Mouse (Mus musculus): Measurements from ENCODE around the gene Frs2. TPM values are rescaled to one million over a fixed set of nuclear protein-coding genes. Genes with fewer than 3 reads are reported as not detected.

Gene Frs2
- 7.9 and 9.2 TPM in 2 replicates for polyA plus RNA-seq (2012; rRNA removed)
- polyA plus RNA-seq (2014; fragmentation: Nextera tagmentation; extraction: Ambion mirVana) = 8.8 and 11.2 TPM in 2 replicates

GRCm38 (mm10) chr10:117148361-117149003 lies at the start of gene Frs2:
TSS of gene Frs2 (minus strand) at chr10:117148534.
- ATAC-seq (ENCODE audit: insufficient read depth) (peak; percentile 91), DNase-seq (ENCODE audit: low read depth in 3 of 3, low spot score in 3 of 3) (peak; percentile 91 to 92 (median 91))
- Histone ChIP-seq H3K4me1 (replicated peaks; ENCODE audit: control insufficient read depth in 2 of 2, insufficient read depth in 2 of 2, low read length in 1 of 2) (peaks cover 40 to 48% of the 10 kb centered on the region in 2 experiments), H3K27ac (peak within 1 kb of the TSS; percentile 91), H3K9ac (replicated peaks) (peak within 1 kb of the TSS; percentile 88), H3K9me3 (ENCODE audit: control insufficient read depth, low read length) (no peaks in the 10 kb centered on the region), H3K4me2 (ENCODE audit: low read depth) (peak within 1 kb of the TSS; percentile 82), H3K4me3 (ENCODE audit: insufficient read depth in 1 of 2, low read depth in 2 of 2, low read length in 2 of 2) (peak within 1 kb of the TSS; percentile 92 to 97), H3K36me3 (replicated peaks; ENCODE audit: control insufficient read depth, insufficient read depth, low read depth) (no peaks in the 10 kb centered on the region), H3K27me3 (ENCODE audit: control insufficient read depth, insufficient read depth, low read length) (no peaks in the 10 kb centered on the region)
- WGBS (ENCODE audit: insufficient replicate concordance) = under 1% methylated on average over 57 of the region's 57 CpGs
- TF ChIP-seq EP300 (IDR thresholded peaks at IDR 0.05; ENCODE audit: low read depth) (no peak; the same call in 1 of the 2 replicates), CTCF (IDR thresholded peaks at IDR 0.05; ENCODE audit: low read depth) (no peak)

DNA sequence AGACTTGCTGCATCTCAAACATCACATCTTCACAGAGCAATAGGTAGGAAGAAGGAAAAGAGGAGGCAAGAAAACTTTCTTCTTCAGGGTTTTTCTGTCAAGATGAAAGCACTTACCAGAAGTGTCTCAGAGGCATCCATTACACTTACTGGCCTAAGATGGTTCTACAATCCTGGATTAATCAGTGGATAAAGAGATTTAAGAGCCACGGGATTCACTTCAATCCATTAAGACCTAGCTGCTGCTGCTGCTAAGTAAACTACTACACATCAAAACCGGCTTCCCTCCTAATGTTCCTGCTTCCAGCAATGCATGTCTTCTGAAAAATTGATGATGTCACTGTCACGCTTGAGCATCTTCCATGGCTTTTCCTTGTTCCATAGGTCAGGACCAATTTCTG lies 48.4 kb upstream of the Frs2 start:
- no peak overlapping the region for H3K9ac ChIP-seq (replicated peaks)
- H3K4me2 ChIP-seq (ENCODE audit: low read depth) = no peak overlapping the region
- H3K4me1 ChIP-seq (replicated peaks; ENCODE audit: control insufficient read depth in 2 of 2, insufficient read depth in 2 of 2, low read length in 1 of 2) = no peaks in the 10 kb centered on the region; a peak in 1 of 4 replicates
- ATAC-seq (ENCODE audit: insufficient read depth) (no peak), DNase-seq (ENCODE audit: low read depth in 3 of 3, low spot score in 3 of 3) (no peak)
- no peaks in the 10 kb centered on the region for H3K27me3 ChIP-seq (ENCODE audit: control insufficient read depth, insufficient read depth, low read length)
- H3K4me3 ChIP-seq (ENCODE audit: insufficient read depth in 1 of 2, low read depth in 2 of 2, low read length in 2 of 2) = no peak overlapping the region
- H3K9me3 ChIP-seq (ENCODE audit: control insufficient read depth, low read length) = no peaks in the 10 kb centered on the region
- H3K36me3 ChIP-seq (replicated peaks; ENCODE audit: control insufficient read depth, insufficient read depth, low read depth) = no peaks in the 10 kb centered on the region
- no peak for TF ChIP-seq CTCF (IDR thresholded peaks at IDR 0.05; ENCODE audit: low read depth)
- TF ChIP-seq EP300 (IDR thresholded peaks at IDR 0.05; ENCODE audit: low read depth) = no peak
- WGBS (ENCODE audit: insufficient replicate concordance) = 69% methylated on average over 3 of the region's 3 CpGs
- no peak overlapping the region for H3K27ac ChIP-seq

GRCm38 (mm10) chr10:117195748-117196147 lies 47.4 kb upstream of the Frs2 start:
- H3K4me3 ChIP-seq (ENCODE audit: insufficient read depth in 1 of 2, low read depth in 2 of 2, low read length in 2 of 2) = no peak overlapping the region
- 68% methylated on average over 4 of the region's 4 CpGs for WGBS (ENCODE audit: insufficient replicate concordance)
- no peaks in the 10 kb centered on the region; a peak in 1 of 4 replicates for H3K4me1 ChIP-seq (replicated peaks; ENCODE audit: control insufficient read depth in 2 of 2, insufficient read depth in 2 of 2, low read length in 1 of 2)
- no peak for TF ChIP-seq EP300 (IDR thresholded peaks at IDR 0.05; ENCODE audit: low read depth)
- H3K27ac ChIP-seq = no peak overlapping the region
- H3K36me3 ChIP-seq (replicated peaks; ENCODE audit: control insufficient read depth, insufficient read depth, low read depth) = no peaks in the 10 kb centered on the region
- H3K9me3 ChIP-seq (ENCODE audit: control insufficient read depth, low read length) = no peaks in the 10 kb centered on the region
- no peak for DNase-seq (ENCODE audit: low read depth in 3 of 3, low spot score in 3 of 3)
- H3K4me2 ChIP-seq (ENCODE audit: low read depth) = no peak overlapping the region
- ATAC-seq (ENCODE audit: insufficient read depth) = no peak
- no peak overlapping the region for H3K9ac ChIP-seq (replicated peaks)
- H3K27me3 ChIP-seq (ENCODE audit: control insufficient read depth, insufficient read depth, low read length) = no peaks in the 10 kb centered on the region

- 80% methylated on average over 12 of the region's 12 CpGs for WGBS (ENCODE audit: insufficient replicate concordance)
- H3K9ac ChIP-seq (replicated peaks) = no peak overlapping the region
- no peak for TF ChIP-seq CTCF (IDR thresholded peaks at IDR 0.05; ENCODE audit: low read depth)
- TF ChIP-seq EP300 (IDR thresholded peaks at IDR 0.05; ENCODE audit: low read depth) = no peak
- H3K36me3 ChIP-seq (replicated peaks; ENCODE audit: control insufficient read depth, insufficient read depth, low read depth) = no peaks in the 10 kb centered on the region
- H3K27ac ChIP-seq = no peak overlapping the region
- H3K27me3 ChIP-seq (ENCODE audit: control insufficient read depth, insufficient read depth, low read length) = no peaks in the 10 kb centered on the region
- no peak for DNase-seq (ENCODE audit: low read depth in 3 of 3, low spot score in 3 of 3)
- no peaks in the 10 kb centered on the region; a peak in 1 of 4 replicates for H3K4me1 ChIP-seq (replicated peaks; ENCODE audit: control insufficient read depth in 2 of 2, insufficient read depth in 2 of 2, low read length in 1 of 2)
- H3K9me3 ChIP-seq (ENCODE audit: control insufficient read depth, low read length) = no peaks in the 10 kb centered on the region
- no peak overlapping the region for H3K4me3 ChIP-seq (ENCODE audit: insufficient read depth in 1 of 2, low read depth in 2 of 2, low read length in 2 of 2)
- H3K4me2 ChIP-seq (ENCODE audit: low read depth) = no peak overlapping the region
- ATAC-seq (ENCODE audit: insufficient read depth) = no peak
These were observed 46.7 kb upstream of the Frs2 start for GRCm38 (mm10) chr10:117195005-117195404.

DNA sequence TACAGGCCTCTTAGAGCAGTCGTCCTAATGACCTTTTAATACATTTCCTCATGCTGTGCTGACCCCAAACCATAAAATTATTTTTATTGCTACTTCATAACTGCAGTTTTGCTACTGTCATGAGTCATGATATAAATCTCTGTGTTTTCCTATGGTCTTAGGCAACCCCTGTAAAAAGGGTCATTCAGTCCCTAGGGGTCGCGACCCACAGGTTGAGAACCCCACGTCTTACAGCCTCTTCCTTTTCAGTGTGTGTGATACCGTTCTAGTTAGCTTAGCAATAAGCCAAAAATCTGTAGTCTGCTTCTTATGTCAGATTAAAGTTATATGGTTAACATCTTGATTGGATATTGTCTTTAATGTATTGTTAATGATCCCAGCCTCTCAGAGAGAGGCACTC lies 45.0 kb upstream of the Frs2 start:
- H3K36me3 ChIP-seq (replicated peaks; ENCODE audit: control insufficient read depth, insufficient read depth, low read depth) = no peaks in the 10 kb centered on the region
- no peaks in the 10 kb centered on the region for H3K27me3 ChIP-seq (ENCODE audit: control insufficient read depth, insufficient read depth, low read length)
- H3K27ac ChIP-seq = no peak overlapping the region
- no peak for TF ChIP-seq CTCF (IDR thresholded peaks at IDR 0.05; ENCODE audit: low read depth)
- no peak for TF ChIP-seq EP300 (IDR thresholded peaks at IDR 0.05; ENCODE audit: low read depth)
- no peak for DNase-seq (ENCODE audit: low read depth in 3 of 3, low spot score in 3 of 3)
- WGBS (ENCODE audit: insufficient replicate concordance) = 72% methylated on average over 5 of the region's 5 CpGs
- H3K4me3 ChIP-seq (ENCODE audit: insufficient read depth in 1 of 2, low read depth in 2 of 2, low read length in 2 of 2) = no peak overlapping the region
- no peak for ATAC-seq (ENCODE audit: insufficient read depth)
- H3K4me1 ChIP-seq (replicated peaks; ENCODE audit: control insufficient read depth in 2 of 2, insufficient read depth in 2 of 2, low read length in 1 of 2) = no peaks in the 10 kb centered on the region; a peak in 1 of 4 replicates
- H3K4me2 ChIP-seq (ENCODE audit: low read depth) = no peak overlapping the region
- no peaks in the 10 kb centered on the region for H3K9me3 ChIP-seq (ENCODE audit: control insufficient read depth, low read length)
- no peak overlapping the region for H3K9ac ChIP-seq (replicated peaks)
